Mouse (Mus musculus) MEL (cell line): ENCODE measurements around the gene Fsip1. TPM values are rescaled to one million over a fixed set of nuclear protein-coding genes. Genes with fewer than 3 reads are reported as not detected.

Source experiments
- polyA plus RNA-seq, 2 experiments: library from polyadenylated mRNA; stranded (reverse) in 1 of 2; unstranded in 1 of 2; fragments of >175 nt in 1 of 2; fragments of >200 nt in 1 of 2; gene quantifications; 2 replicates each; pipeline versions ENCODE4 v1.2.1 to v1.2.4; 2012; ENCODE audit warnings: low replicate concordance in 2 of 2, low read depth in 1 of 2; ENCODE audit not compliant: insufficient read length in 2 of 2, insufficient read depth in 1 of 2, missing spikeins in 1 of 2
- total RNA-seq: library from RNA; depleted of rRNA; stranded (reverse); fragments of 300-350 nt; gene quantifications from 2 replicates; pipeline ENCODE4 v1.2.3, GENCODE M21; 2012; rRNA removed

Fsip1 gene
- total and polyA plus RNA-seq, 3 experiments: not detected

Other genes with a start within 250 kb of the Fsip1 start
- not detected in 2 replicates for gene Thbs1, start 145.1 kb downstream of the Fsip1 start, total RNA-seq
- not detected for gene Thbs1, start 145.1 kb downstream of the Fsip1 start, polyA plus RNA-seq
- gene Gpr176, start 116.5 kb upstream of the Fsip1 start, total RNA-seq: not detected in 2 replicates
- gene Gpr176, start 116.5 kb upstream of the Fsip1 start, polyA plus RNA-seq: not detected
- 11.5 and 13.2 TPM in 2 replicates for gene Eif2ak4, start 131.7 kb upstream of the Fsip1 start, total RNA-seq
- gene Eif2ak4, start 131.7 kb upstream of the Fsip1 start, polyA plus RNA-seq: 10 to 100 TPM in 1 of 2 experiments, not detected in 1; 15.5 TPM
- 231 and 235 TPM in 2 replicates for gene Srp14, start 222.7 kb upstream of the Fsip1 start, total RNA-seq
- 100 to 1,000 TPM in 1 of 2 experiments, not detected in 1; 272 TPM for gene Srp14, start 222.7 kb upstream of the Fsip1 start, polyA plus RNA-seq